Mouse (Mus musculus) embryo, embryonic 11 days (tissue): Measurements from ENCODE around the gene Carm1.
A peak's percentile ranks its signal among the peaks of the same experiment; 100 is the strongest.
"Not testable (repeated sequence)": the region's sequence is repeated elsewhere in the genome, so short reads cannot be mapped to it uniquely, and the experiment has no call there.

Experiments used
- DNase-seq: peaks from one replicate; pipeline ENCODE4 v3.0.0-alpha.2; 2015

Gene Carm1

GRCm38 (mm10) chr9:21578226-21578625 is 31.5 kb downstream of the Carm1 start:
- DNase-seq: no peak

- DNase-seq: no peak
Observed at GRCm38 (mm10) chr9:21585401-21585800, 38.7 kb downstream of the Carm1 start.

GRCm38 (mm10) chr9:21587678-21588349 is 41.1 kb downstream of the Carm1 start:
- no peak for DNase-seq

GRCm38 (mm10) chr9:21588350-21588749 is 41.7 kb downstream of the Carm1 start:
- no peak for DNase-seq

- DNase-seq: no peak
Observed at GRCm38 (mm10) chr9:21589538-21589937, 42.8 kb downstream of the Carm1 start.

GRCm38 (mm10) chr9:21591127-21591830 is 44.6 kb downstream of the Carm1 start:
- no peak for DNase-seq

GRCm38 (mm10) chr9:21591831-21592702 is 45.4 kb downstream of the Carm1 start:
- DNase-seq: no peak

- peak; percentile 97 for DNase-seq
Observed at GRCm38 (mm10) chr9:21592703-21593121, 46.0 kb downstream of the Carm1 start, which contains the start of the genes Timm29 and Yipf2. TSS of gene Timm29 (plus strand) at chr9:21592722. TSS of gene Yipf2 (minus strand) at chr9:21592828.

- DNase-seq: no peak
Observed at GRCm38 (mm10) chr9:21593122-21593721, 46.5 kb downstream of the Carm1 start.

- not testable (repeated sequence) for DNase-seq
Observed at GRCm38 (mm10) chr9:21594350-21594749, 47.7 kb downstream of the Carm1 start.

- DNase-seq: no peak
Observed at GRCm38 (mm10) chr9:21594838-21595237, 48.1 kb downstream of the Carm1 start.

GRCm38 (mm10) chr9:21598198-21598597 is 51.5 kb downstream of the Carm1 start:
- DNase-seq: peak; percentile 49

GRCm38 (mm10) chr9:21600186-21600585 is 53.5 kb downstream of the Carm1 start:
- DNase-seq: no peak

- no peak for DNase-seq
Observed at GRCm38 (mm10) chr9:21601073-21601472, 54.4 kb downstream of the Carm1 start.

GRCm38 (mm10) chr9:21601722-21602399 is 55.2 kb downstream of the Carm1 start:
- peak; percentile 83 for DNase-seq

- no peak for DNase-seq
Observed at GRCm38 (mm10) chr9:21604119-21604518, 57.4 kb downstream of the Carm1 start.

- no peak for DNase-seq
Observed at GRCm38 (mm10) chr9:21605865-21606264, 59.2 kb downstream of the Carm1 start.

- no peak for DNase-seq
Observed at GRCm38 (mm10) chr9:21606648-21607047, 60.0 kb downstream of the Carm1 start.

GRCm38 (mm10) chr9:21609861-21610260 is 63.2 kb downstream of the Carm1 start:
- no peak for DNase-seq

- no peak for DNase-seq
Observed at GRCm38 (mm10) chr9:21614864-21615616, 68.3 kb downstream of the Carm1 start.

- DNase-seq: peak; percentile 100
Observed at GRCm38 (mm10) chr9:21615617-21616231, 69.0 kb downstream of the Carm1 start, which contains the start of gene Smarca4. TSS of gene Smarca4 (plus strand) at chr9:21616169.
